Mouse (Mus musculus): ENCODE results near the gene Hdac6.

Hdac6 gene

GRCm38 (mm10) chrX:7922032-7922431 lies 25.7 kb downstream of the Hdac6 start:
- in situ Hi-C loops (cut with MboI; ENCODE audit: unreplicated experiment in 2 of 2) = loop anchor here (25.0 kb wide), 2 partner anchors 190 to 315 kb away; no protein-coding TSS in a partner anchor

- in situ Hi-C loops (cut with MboI; ENCODE audit: unreplicated experiment in 2 of 2) = loop anchor here (25.0 kb wide), 2 partner anchors 193 to 318 kb away; no protein-coding TSS in a partner anchor
Measured at GRCm38 (mm10) chrX:7919601-7920383, 27.9 kb downstream of the Hdac6 start, which contains the start of gene Pcsk1n. TSS of gene Pcsk1n (plus strand) at chrX:7919822.

DNA sequence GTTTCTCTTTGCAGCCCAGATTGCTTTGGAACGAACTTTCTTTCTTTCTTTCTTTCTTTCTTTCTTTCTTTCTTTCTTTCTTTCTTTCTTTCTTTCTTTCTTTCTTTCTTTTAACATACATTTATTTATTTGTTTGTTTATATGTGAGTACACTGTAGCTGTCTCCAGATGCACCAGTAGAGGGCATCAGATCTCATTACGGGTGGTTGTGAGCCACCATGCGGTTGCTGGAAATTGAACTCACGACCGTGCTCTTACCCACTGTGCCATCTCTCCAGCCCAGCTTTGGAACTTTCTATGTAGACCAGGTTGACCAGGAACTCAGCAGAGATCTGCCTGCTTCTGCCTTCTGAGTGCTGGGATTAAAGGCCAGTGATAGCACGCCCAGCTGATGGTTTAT lies 29.7 kb downstream of the Hdac6 start:
- in situ Hi-C loops (cut with MboI; ENCODE audit: unreplicated experiment in 2 of 2) = loop anchor here (25.0 kb wide), 2 partner anchors 194 to 319 kb away; no protein-coding TSS in a partner anchor

DNA sequence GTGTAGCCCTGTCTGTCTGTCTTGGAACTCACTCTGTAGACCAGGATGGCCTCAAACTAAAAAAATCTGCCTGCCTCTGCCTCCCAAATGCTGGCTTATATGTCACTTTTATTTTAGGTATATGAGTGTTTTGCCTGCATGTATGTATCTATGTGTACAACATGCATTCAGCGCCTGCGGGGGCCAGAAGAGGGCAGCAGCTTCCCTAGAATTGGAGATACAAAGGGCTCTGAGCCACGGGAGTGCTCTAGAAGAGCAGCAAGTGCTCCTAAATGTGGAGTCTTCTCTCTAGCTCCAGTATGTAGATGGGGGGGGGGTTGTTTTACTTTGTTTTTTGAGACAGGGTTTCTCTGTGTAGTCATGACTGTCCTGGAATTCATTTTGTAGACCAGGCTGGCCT lies 32.0 kb downstream of the Hdac6 start:
- in situ Hi-C loops (cut with MboI; ENCODE audit: unreplicated experiment in 2 of 2) = loop anchor here (25.0 kb wide), 2 partner anchors 197 to 322 kb away; no protein-coding TSS in a partner anchor

- in situ Hi-C loops (cut with MboI; ENCODE audit: unreplicated experiment in 2 of 2) = loop anchor here (5.0 to 25.0 kb wide), 4 partner anchors 107 to 327 kb away; partner anchors contain the start of gene Glod5 (in 2 of the 2)
Measured at GRCm38 (mm10) chrX:7910473-7910872, 37.2 kb downstream of the Hdac6 start.

GRCm38 (mm10) chrX:7909242-7909641 lies 38.4 kb downstream of the Hdac6 start, which contains the start of gene Gm10490:
TSS of gene Gm10490 (plus strand) at chrX:7909542.
- in situ Hi-C loops (cut with MboI; ENCODE audit: unreplicated experiment in 2 of 2) = loop anchor here (25.0 kb wide), 2 partner anchors 203 to 328 kb away; no protein-coding TSS in a partner anchor

- in situ Hi-C loops (cut with MboI; ENCODE audit: unreplicated experiment in 2 of 2) = loop anchor here (25.0 kb wide), 2 partner anchors 205 to 330 kb away; no protein-coding TSS in a partner anchor
Measured at GRCm38 (mm10) chrX:7907735-7908134, 40.0 kb downstream of the Hdac6 start, which contains the start of gene Gm10491. TSS of gene Gm10491 (minus strand) at chrX:7907835.

DNA sequence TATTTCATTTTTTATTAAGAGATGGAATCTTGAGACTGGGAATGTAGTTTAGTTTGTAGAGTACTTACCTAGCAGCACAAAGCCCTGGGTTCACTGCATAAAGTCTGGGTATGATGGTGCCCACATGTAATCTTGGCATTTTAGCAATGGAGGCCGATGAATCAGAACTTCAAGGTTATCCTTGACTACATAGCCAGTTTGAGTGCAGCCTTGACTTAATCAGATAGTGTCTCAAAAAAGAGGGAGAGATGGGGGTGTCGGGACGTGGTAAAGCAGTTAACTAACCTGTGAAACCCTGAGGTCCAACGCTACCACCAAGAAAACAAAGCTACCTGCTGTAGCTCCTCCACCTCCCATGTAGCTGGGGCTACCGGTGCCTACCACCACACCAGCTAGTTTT lies 43.2 kb downstream of the Hdac6 start:
- in situ Hi-C loops (cut with MboI; ENCODE audit: unreplicated experiment in 2 of 2) = loop anchor here (25.0 kb wide), 2 partner anchors 208 to 333 kb away; no protein-coding TSS in a partner anchor

GRCm38 (mm10) chrX:7898880-7899874 lies 48.5 kb downstream of the Hdac6 start, which contains the start of the genes Pqbp1 and Timm17b:
TSS of gene Pqbp1 (minus strand) at chrX:7899269.
TSS of gene Timm17b (plus strand) at chrX:7899357.
- in situ Hi-C loops (cut with MboI; ENCODE audit: unreplicated experiment in 2 of 2) = no loop called here

DNA sequence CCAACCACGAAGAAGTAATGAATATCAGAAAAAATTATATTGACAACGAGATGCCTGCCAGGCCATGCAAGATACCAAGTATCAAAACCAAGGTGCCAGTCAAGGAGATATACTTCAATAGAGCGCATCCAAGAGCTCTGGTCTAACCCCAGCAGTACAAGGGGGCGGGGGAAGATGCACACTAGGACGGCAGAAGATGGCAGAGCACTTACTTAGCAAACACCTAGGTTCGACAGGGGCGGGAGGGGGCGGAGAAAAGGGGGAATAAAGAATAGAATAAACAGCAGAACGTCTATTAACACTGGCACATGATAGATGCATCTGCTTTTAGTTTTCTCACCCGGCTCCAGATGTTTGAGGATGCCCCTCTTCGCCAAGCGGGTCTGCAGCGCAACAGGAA lies 49.5 kb downstream of the Hdac6 start:
- in situ Hi-C loops (cut with MboI; ENCODE audit: unreplicated experiment in 2 of 2) = no loop called here

- in situ Hi-C loops (cut with MboI; ENCODE audit: unreplicated experiment in 2 of 2) = no loop called here
Measured at GRCm38 (mm10) chrX:7883841-7884567, 63.7 kb downstream of the Hdac6 start, which contains the start of gene Slc35a2. TSS of gene Slc35a2 (plus strand) at chrX:7884028.
